Mouse (Mus musculus) brain, embryonic 14.5 days (tissue): ENCODE results near the gene Gm9803.

Experiments used
- CTCF ChIP-seq: fragments of 200-500 bp; IDR thresholded peaks from 2 replicates; pipeline ENCODE4 v1.5.1; 2012; ENCODE audit warnings: inconsistent platforms, mild to moderate bottlenecking, moderate library complexity, borderline replicate concordance; ENCODE audit not compliant: insufficient read depth, insufficient read length; ENCODE audit errors: extremely low read depth
- POLR2A ChIP-seq: fragments of 200-500 bp; IDR thresholded peaks from 2 replicates; pipeline ENCODE4 v1.6.1; 2012; ENCODE audit warnings: mild to moderate bottlenecking, inconsistent platforms, borderline replicate concordance; ENCODE audit not compliant: poor library complexity, insufficient read depth, insufficient read length, severe bottlenecking; ENCODE audit errors: extremely low read depth

- TF ChIP-seq CTCF (no peak), POLR2A (no peak)
These were observed 17.3 kb downstream of the Gm9803 start for GRCm38 (mm10) chr10:43541153-43541544.
